Mouse (Mus musculus): ENCODE results near the gene Gm45194.

GRCm38 (mm10) chrX:111895084-111895779, 4.0 kb downstream of the Gm45194 start:
- TF ChIP-seq CTCF (IDR thresholded peaks at IDR 0.05; ENCODE audit: low read depth) (no peak), EP300 (IDR thresholded peaks at IDR 0.05; ENCODE audit: low read depth) (no peak)

All from heart, postnatal 0 days (tissue).